Mouse (Mus musculus): Measurements from ENCODE around the gene Ccm2.

- TF ChIP-seq POLR2A (IDR thresholded peaks at IDR 0.05; ENCODE audit: low read depth, low read length) (no peak), CTCF (conservative IDR thresholded peaks at IDR 0.05; ENCODE audit: insufficient read depth, insufficient read length, low read depth, low read length) (no peak)
Observed at GRCm38 (mm10) chr11:6594845-6595244, 48.2 kb downstream of the Ccm2 start.

All from kidney, adult 2 months (tissue).